In genomic region chr7:80180202-80180601, GRCm38 (mm10) we compare ENCODE assay signal across 19 mouse cellular contexts.
"Had no signal": no experiment of that assay in that cellular context is flagged by ENCODE, and none has a peak within 500 bp of the region (broad histone marks: within the 10 kb centered on the region; RNA-seq: fewer than 3 reads in every experiment).

No protein-coding gene starts in this region.

- H3K4me2 ChIP-seq: liver, embryonic 15.5 days; lung, embryonic 15.5 days; midbrain, embryonic 11.5 days; midbrain, embryonic 13.5 days; midbrain, embryonic 15.5 days; neural tube, embryonic 12.5 days had no signal

- H3K36me3 ChIP-seq: liver, embryonic 15.5 days; lung, embryonic 15.5 days; midbrain, embryonic 13.5 days; midbrain, embryonic 15.5 days; neural tube, embryonic 12.5 days had no signal

- H3K27ac ChIP-seq: liver, embryonic 15.5 days; lung, embryonic 15.5 days; midbrain, embryonic 13.5 days; midbrain, embryonic 15.5 days; neural tube, embryonic 12.5 days had no signal

- H3K9ac ChIP-seq: liver, embryonic 15.5 days; liver, postnatal 0 days; lung, embryonic 15.5 days; midbrain, embryonic 13.5 days; midbrain, embryonic 15.5 days; neural tube, embryonic 12.5 days had no signal

- H3K27me3 ChIP-seq: liver, embryonic 15.5 days; lung, embryonic 15.5 days; megakaryocyte, embryonic 14.5 days; midbrain, embryonic 13.5 days; midbrain, embryonic 15.5 days; neural tube, embryonic 12.5 days had no signal

- ATAC-seq: lung, postnatal 0 days; midbrain, embryonic 13.5 days; midbrain, embryonic 15.5 days had no signal

- H3K4me3 ChIP-seq: liver, embryonic 15.5 days; lung, embryonic 15.5 days; megakaryocyte, embryonic 14.5 days; midbrain, embryonic 13.5 days; midbrain, embryonic 15.5 days; neural tube, embryonic 12.5 days had no signal

- H3K4me1 ChIP-seq: lung, embryonic 15.5 days; midbrain, embryonic 13.5 days; midbrain, embryonic 15.5 days; neural tube, embryonic 12.5 days had no signal

- DNase-seq: liver, postnatal 0 days; lung, adult 2 months; lung, postnatal 14 days; lung, postnatal 36 days; retina, postnatal 1 day; right cerebral cortex, adult 18-20 months; right cerebral cortex, postnatal 25 days; right cerebral cortex, postnatal 4 days; thymus, adult 18-20 months; thymus, postnatal 14 days; thymus, postnatal 36 days had no signal

- H3K9me3 ChIP-seq: liver, embryonic 15.5 days; lung, embryonic 15.5 days; midbrain, embryonic 13.5 days; midbrain, embryonic 15.5 days; neural tube, embryonic 12.5 days had no signal
